Mouse (Mus musculus): ENCODE measurements at regions not wholly inside any gene's neighbourhood (a gene's known extent, or its start where the extent isn't known, plus 50 kb on each side); places are given as distances from the start of the nearest gene placed in this dataset.
"Not testable (repeated sequence)": the region's sequence is repeated elsewhere in the genome, so short reads cannot be mapped to it uniquely, and the experiment has no call there.

DNA sequence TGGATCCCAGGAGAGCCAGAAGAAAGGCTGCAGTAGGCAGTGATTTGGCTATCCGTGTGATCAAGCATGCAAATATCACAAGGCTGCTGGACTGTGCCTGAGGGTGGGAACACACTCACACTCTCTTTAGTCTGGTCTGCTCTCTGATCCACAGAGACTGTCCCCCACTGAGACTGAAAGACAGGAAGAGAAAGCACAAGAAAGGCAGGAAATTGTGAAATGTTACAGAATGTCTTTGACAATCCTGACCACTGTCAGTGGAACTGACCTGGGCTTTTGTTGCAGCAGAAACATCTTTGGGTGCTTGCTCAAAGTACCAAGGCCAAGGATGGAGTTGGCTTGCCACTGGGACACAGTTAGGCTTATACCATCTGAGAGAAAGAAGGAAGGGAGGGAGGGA lies 52.3 kb upstream of the Gpd2 start:
- Histone ChIP-seq H3K4me3 (ENCODE audit: insufficient read depth, low read length) (no peak overlapping the region), H3K27ac (ENCODE audit: insufficient read depth, low read depth, low read length) (no peak overlapping the region), H3K4me1 (ENCODE audit: control insufficient read depth, insufficient read depth, low read length) (peaks cover 10% of the 10 kb centered on the region)
- TF ChIP-seq POLR2A (IDR thresholded peaks at IDR 0.05; ENCODE audit: borderline replicate concordance, low read depth, low read length) (no peak), CTCF (IDR thresholded peaks at IDR 0.05; ENCODE audit: low read depth, low read length) (no peak)

DNA sequence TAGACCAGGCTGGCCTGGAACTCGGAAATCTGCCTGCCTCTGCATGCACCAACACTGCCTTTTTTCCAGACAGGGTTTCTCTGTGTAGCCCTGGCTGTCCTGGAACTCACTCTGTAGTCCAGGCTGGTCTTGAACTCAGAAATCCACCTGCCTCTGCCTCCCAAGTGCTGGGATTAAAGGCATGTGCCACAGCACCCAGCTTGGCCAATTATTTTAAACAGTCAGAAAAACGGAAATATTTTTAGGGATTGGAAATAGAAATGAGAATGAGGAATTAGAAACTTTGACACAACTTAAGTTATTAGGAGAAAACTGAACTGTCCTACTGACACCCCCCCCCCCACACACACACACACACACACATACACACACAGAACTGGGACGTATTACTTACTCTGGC lies 54.3 kb upstream of the Gpd2 start:
- H3K4me3 ChIP-seq (ENCODE audit: insufficient read depth, low read length); H3K27ac ChIP-seq (ENCODE audit: insufficient read depth, low read depth, low read length); H3K4me1 ChIP-seq (ENCODE audit: control insufficient read depth, insufficient read depth, low read length): not testable (repeated sequence)

DNA sequence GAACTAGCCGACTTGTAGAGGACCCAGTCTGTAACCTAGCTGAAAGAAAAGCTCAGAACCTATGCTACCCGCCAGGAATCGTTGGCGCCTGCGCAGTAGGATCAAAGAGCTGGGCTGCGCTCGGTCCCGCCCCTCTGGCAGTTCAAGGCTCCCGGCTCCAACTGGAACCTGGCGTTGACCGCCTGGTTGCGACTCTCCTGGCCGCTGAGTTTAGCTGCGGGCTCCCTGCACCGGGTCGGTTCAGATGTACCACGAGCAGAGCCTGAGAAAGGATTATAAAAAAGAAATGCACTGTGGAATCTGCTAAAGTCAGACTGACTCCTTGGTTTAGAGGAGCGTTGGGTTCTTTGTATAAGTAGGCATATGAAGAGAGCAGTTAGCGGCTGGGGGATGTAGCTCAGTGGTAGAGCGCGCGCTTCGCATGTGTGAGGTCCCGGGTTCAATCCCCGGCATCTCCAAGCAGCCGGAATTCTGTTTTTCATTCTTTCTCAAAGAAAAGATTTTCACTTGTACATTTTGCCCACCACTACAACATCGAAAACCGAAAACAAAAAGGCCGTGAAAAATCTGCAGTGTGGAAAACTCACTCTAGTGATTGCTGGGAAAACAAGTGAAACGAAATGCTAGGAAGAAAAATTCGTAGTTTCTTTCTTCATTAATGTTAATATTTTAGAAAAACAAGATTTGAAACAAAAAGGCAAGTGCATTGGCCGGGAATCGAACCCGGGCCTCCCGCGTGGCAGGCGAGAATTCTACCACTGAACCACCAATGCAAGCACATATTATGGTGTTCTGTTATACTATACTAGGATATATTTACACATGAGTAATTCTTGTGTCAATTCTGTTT lies 55.5 kb upstream of the Gpd2 start:
- H3K4me3 ChIP-seq (ENCODE audit: insufficient read depth, low read length) = peak overlapping the region; percentile 82
- TF ChIP-seq POLR2A (IDR thresholded peaks at IDR 0.05; ENCODE audit: borderline replicate concordance, low read depth, low read length) = no peak
- TF ChIP-seq CTCF (IDR thresholded peaks at IDR 0.05; ENCODE audit: low read depth, low read length) = no peak
- H3K4me1 ChIP-seq (ENCODE audit: control insufficient read depth, insufficient read depth, low read length) = peaks cover 10% of the 10 kb centered on the region
- H3K27ac ChIP-seq (ENCODE audit: insufficient read depth, low read depth, low read length) = peak overlapping the region; percentile 53

DNA sequence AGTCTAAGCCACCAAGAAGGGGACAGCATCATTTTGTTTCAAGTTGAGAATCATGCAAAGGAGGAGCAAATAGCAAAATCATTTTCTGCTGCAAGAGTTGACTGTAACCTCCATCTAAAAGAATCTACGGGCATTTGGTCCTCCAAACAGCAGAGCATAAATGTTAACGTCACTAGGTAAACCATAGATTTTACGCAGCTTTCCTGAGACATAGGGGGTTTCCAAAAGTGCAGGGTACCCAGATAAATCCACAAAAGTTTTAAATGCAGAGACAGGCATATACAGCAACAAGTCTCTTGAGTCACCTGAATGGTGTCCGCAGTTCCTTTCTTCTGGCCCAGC lies 56.1 kb upstream of the Gpd2 start:
- H3K4me1 ChIP-seq (ENCODE audit: control insufficient read depth, insufficient read depth, low read length) = peaks cover 12% of the 10 kb centered on the region
- H3K4me3 ChIP-seq (ENCODE audit: insufficient read depth, low read length) = peak overlapping the region; percentile 82
- no peak for TF ChIP-seq POLR2A (IDR thresholded peaks at IDR 0.05; ENCODE audit: borderline replicate concordance, low read depth, low read length)
- no peak overlapping the region for H3K27ac ChIP-seq (ENCODE audit: insufficient read depth, low read depth, low read length)

DNA sequence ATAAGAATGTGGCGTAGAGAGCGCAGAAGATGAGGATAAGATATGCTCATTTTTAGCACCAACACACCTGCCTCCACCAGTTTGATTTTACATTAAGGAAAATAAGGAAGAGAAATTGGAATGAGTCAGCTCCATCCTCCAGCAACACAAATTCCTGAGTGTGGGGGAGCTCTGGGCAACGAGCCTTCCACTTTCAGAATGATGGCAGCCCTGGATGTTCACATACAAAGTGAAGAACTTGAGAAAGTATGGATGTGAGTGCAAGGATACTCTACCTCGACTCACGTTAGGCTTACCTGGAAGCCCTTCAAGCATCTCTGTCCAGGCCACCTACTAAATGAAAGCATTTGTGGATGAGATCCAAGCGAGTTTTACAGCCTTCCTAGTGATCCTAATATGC lies 54.3 kb upstream of the Nr4a2 start:
- Histone ChIP-seq H3K27ac (ENCODE audit: insufficient read depth, low read depth, low read length) (no peak overlapping the region), H3K4me3 (ENCODE audit: insufficient read depth, low read length) (no peak overlapping the region)
- TF ChIP-seq CTCF (IDR thresholded peaks at IDR 0.05; ENCODE audit: low read depth, low read length) = no peak
- no peak for TF ChIP-seq POLR2A (IDR thresholded peaks at IDR 0.05; ENCODE audit: borderline replicate concordance, low read depth, low read length)

DNA sequence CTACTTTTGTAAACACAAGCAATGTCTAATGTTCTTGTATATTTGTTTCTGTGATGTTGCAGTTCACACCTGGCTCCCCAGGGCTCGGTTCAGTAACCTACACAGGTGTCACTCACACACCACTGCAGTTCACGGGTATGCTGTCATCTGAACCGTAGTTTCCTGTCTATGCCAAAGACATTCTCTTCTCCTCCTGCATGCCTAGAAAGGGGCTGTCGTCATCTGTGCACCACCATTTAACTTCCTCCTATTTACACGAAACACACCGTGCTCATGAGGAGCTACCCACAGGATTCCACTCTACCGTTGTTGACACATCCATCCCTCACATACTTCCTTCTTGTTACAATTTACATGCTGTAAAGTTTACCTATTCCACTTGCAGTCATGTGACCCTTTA lies 52.7 kb upstream of the Nr4a2 start:
- no peak for TF ChIP-seq CTCF (IDR thresholded peaks at IDR 0.05; ENCODE audit: low read depth, low read length)
- no peak for TF ChIP-seq POLR2A (IDR thresholded peaks at IDR 0.05; ENCODE audit: borderline replicate concordance, low read depth, low read length)
- H3K27ac ChIP-seq (ENCODE audit: insufficient read depth, low read depth, low read length) = no peak overlapping the region
- H3K4me1 ChIP-seq (ENCODE audit: control insufficient read depth, insufficient read depth, low read length) = peaks cover 12% of the 10 kb centered on the region
- H3K4me3 ChIP-seq (ENCODE audit: insufficient read depth, low read length) = no peak overlapping the region

More for the DNA sequence above, 54.3 kb upstream of the Nr4a2 start:
- H3K4me1 ChIP-seq (ENCODE audit: control insufficient read depth, insufficient read depth, low read length) = peaks cover 12% of the 10 kb centered on the region

DNA sequence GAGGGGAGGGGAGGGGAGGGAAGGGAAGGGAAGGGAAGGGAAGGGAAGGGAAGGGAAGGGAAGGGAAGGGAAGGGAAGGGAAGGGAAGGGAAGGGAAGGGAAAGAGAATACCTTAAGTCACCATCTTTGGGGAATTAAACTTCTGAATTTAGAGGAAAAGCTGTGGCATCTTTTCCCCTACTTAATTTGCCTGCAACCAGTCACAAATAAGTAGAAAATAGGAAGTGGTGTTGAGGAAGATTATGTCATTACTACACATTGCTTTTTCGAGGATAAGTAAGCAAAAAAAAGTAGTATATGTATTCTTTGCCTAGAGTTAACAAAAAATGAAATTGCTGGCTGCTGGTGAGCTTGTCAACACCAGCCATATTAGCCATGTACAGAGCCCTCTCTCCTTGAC lies 51.4 kb upstream of the Nr4a2 start:
- TF ChIP-seq POLR2A (IDR thresholded peaks at IDR 0.05; ENCODE audit: borderline replicate concordance, low read depth, low read length) (no peak), CTCF (IDR thresholded peaks at IDR 0.05; ENCODE audit: low read depth, low read length) (no peak)
- H3K4me1 ChIP-seq (ENCODE audit: control insufficient read depth, insufficient read depth, low read length) = peaks cover 9% of the 10 kb centered on the region
- H3K4me3 ChIP-seq (ENCODE audit: insufficient read depth, low read length) = no peak overlapping the region
- H3K27ac ChIP-seq (ENCODE audit: insufficient read depth, low read depth, low read length) = no peak overlapping the region

All from bone marrow macrophage, adult 2 months (primary cell).